Mouse (Mus musculus) lung, postnatal 36 days (tissue): ENCODE measurements around the gene Rnf213.
"Not testable (repeated sequence)": the region's sequence is repeated elsewhere in the genome, so short reads cannot be mapped to it uniquely, and the experiment has no call there.

Experiments used
- DNase-seq: peaks from one replicate; pipeline ENCODE4 v3.0.0; 2022; ENCODE audit warnings: mixed read lengths

Gene Rnf213

DNA sequence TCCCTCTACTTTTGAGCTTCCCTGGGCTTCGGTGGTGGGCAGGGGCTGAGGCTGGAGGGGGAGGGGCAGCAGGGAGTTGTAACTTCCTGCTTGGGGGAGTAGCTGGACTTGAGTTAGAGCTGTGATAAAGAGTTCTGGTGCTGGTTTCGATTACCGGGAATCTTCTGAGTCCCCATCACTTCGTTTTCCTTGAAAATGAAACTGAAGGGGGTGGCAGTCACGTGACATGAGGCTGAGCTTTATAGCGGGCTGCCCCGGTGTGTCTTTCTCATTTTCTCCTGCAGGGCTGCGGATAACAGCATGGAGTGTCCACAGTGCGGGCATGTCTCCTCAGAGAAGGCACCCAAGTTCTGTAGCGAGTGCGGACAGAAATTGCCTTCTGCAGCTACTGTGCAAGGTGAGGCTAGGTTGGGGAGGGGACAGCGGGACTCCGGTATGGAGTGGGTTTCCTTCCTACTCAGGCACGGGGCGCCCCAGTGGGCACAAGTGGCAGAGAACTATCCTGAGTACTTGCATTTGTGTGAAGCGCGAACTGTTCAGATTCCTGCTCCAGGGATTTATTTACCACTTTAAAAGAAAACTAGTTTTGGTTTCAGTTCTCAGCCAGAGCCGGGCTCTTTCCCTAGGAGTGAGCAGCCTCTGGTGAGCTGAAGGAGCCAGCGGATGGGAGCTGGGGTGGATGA lies at the start of gene Rnf213:
Gene Rnf213 (plus strand): TSS at position 301 of the 683 bp plus-strand sequence.
- peak; percentile 84 for DNase-seq

DNA sequence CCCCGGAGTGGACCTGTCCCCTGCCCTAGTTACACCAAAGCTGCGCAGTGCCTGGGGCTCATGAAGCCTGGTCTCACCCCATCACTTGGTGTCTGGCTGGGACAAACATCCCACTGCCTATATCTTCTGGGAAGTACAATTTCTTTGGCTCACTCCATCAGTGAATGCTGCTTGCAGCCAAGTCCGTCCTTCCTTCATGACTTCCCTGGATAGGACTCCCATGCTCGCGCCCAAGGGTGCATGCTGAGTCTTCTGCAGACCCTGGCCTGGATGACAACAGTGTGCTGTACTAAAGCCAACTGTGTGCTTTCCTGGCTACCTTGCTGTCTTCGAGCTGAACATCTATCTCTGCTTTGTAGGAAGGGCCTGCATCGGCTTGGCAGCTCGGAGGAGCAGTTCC lies 48.7 kb upstream of the Rnf213 start:
- no peak for DNase-seq

DNA sequence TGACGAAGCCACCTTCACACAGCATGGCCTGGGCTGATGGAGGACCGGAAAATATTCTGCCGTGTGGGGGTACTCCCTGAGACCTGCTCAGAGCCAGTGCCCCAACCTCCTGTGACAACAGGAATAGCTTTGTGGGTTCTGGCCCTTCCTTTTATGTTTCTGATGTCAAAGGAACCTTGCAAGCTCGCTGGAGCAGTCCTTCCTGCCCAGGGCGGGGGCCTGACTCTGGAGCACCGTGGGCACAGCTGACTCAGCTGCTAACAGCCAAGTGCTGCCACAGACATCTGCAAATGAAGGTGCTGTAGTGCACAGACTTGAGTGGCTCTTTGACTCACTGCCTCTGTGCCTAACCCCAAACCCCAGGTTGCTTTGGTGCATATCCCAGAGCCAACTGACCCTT lies 48.0 kb upstream of the Rnf213 start:
- no peak for DNase-seq

DNA sequence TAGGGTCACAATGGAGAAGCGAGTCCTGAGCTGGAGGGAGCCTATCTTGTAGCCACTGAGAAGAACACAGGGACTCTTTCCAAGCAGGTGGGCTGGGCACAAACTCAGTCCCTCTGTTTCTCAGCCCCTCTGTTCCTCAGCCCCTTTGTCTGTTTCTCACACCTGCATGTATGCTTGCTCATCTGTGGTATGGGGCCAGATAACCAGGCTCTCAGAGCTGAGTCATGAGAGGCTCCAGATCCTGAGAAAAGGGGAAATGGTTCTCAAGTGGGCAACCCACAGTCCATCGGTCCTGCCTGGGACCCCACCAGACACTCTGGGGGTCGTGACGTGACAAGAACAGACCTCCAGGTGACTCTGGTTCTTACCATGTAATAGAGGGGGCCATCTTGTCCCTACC lies 45.8 kb upstream of the Rnf213 start:
- DNase-seq = no peak

DNA sequence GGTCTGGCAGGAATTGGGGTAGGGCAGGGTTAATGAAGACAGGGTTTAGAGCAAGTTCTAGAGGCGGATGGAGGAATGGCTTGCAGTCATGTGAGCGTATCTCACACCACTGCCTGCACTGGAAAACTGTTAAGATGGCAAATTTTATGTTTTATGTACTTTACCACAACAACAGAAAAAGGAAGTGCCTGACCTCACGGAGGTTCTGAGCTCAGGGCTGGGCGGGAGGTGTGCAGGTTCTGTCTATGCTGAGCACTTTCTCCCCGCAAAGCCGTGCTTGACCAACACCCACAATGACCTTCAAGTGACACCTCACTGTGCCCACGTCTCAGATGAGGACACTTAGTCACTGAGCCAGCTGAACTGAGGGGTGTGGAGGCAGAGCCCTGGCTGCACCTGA lies 40.8 kb upstream of the Rnf213 start:
- peak; percentile 22 for DNase-seq

DNA sequence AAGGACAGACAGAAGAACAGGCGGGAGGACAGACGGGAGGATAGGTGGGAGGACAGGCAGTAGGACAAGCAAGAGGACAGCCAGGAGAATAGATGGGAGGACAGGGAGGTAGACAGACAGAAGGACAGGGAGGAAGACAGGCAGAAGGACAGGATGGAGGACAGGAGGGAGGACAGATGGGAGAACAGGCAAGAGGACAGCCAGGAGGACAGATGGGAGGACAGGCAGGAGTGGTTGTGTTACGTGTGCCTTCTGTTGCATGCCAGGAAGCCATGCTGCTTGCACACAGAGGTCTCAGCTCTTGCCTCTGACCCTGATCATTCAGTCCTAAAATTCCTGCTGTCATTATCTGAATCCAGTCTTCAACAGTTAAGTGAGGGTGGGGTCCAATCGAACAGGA lies 39.0 kb upstream of the Rnf213 start:
- DNase-seq = no peak

DNA sequence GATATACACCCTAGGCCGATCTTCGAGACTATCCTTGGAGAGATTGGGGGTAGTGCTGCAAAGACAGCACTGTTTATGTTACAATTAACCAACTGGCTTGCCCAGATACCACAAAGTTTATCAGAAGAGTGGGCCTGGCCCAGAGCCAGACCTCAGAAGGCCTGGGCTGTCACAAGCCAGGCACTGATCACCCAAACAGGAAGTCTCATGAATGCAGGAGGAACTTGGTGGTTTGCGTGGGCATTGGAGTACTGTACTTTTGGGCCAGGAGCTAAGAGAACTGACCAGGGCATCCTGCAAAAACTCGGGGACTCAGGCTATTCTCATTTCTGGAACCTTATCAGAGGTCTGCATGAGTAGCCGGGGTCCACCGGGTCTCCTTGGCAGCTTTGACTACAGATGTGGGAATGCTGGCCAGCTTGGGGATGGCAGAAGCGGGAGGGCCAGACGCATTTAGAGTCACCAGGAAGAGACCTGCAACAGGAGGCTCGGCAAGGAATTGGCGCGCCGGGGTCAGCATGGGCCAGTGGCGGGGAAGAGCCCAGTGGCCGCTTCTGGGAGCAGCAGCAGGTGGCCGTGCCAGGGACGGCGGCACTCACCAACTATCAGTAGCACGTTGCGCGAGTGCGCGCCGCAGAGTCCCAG lies 38.0 kb upstream of the Rnf213 start:
- peak; percentile 91 for DNase-seq

DNA sequence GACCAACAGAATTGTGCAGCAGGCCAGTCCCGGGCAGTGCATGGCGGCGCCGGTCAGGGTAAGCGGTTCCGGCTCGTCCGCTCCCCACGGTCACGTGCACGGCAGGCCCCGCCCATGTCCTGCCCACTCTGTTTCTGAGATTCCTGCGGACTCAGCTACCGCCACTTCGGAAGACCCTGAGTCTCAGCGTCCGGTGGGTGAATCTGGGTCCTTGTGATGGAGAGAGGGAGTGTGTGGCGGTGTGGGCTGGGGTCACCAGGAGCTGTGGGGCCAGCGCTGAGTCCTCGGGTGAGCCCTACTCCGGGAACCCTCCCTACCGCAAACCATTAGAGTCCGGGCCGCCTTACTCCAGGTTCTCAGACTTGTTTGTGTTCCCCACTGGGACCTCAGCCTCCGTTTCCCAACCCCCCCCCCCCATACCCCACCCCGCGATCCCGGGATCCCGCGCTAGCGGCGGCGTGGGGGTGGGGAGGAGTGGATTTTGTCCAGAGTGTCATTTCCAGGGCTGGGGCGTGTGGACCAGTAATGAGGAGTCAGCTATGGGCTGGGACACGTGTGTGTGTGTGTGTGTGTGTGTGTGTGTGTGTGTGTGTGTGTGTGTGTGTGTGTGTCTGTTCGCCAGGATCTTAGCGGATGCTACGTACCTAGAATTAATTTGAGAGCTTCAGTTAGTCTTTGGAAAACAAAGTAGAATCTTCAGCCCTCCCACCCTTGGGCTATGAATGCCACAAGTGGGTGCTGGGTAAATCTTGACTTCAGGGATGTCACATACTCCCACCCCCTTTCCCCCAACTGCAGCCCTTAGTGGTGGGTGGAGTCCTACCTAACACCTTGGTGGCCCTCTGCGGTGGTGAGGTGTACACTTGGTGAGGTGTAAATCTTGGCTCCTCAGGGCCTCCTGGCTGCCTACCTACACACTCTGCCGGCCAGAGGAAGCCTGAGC lies 37.2 kb upstream of the Rnf213 start, which contains the start of the genes Sgsh and Slc26a11:
Gene Sgsh (minus strand): TSS at position 94 of the 943 bp plus-strand sequence.
Gene Slc26a11 (plus strand): TSS at position 115 of the 943 bp plus-strand sequence.
- peak; percentile 96 for DNase-seq

DNA sequence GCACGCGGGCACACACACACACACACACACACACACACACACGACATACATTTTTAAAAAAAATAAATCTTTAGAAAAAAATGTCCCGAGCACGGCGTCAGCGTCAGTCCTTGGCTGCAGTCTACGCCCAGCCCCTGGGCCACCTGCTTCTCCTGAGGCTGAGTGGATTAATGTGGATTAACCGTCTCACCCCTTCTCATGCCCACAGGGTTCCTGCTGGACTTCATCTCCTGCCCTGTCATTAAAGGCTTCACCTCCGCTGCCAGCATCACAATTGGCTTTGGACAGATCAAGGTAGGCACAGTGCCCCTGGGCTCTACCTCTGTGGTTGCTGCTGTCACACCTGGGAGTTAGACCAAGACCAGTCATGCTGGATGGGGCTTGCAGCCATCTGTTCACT lies 33.8 kb upstream of the Rnf213 start:
- DNase-seq = no peak

DNA sequence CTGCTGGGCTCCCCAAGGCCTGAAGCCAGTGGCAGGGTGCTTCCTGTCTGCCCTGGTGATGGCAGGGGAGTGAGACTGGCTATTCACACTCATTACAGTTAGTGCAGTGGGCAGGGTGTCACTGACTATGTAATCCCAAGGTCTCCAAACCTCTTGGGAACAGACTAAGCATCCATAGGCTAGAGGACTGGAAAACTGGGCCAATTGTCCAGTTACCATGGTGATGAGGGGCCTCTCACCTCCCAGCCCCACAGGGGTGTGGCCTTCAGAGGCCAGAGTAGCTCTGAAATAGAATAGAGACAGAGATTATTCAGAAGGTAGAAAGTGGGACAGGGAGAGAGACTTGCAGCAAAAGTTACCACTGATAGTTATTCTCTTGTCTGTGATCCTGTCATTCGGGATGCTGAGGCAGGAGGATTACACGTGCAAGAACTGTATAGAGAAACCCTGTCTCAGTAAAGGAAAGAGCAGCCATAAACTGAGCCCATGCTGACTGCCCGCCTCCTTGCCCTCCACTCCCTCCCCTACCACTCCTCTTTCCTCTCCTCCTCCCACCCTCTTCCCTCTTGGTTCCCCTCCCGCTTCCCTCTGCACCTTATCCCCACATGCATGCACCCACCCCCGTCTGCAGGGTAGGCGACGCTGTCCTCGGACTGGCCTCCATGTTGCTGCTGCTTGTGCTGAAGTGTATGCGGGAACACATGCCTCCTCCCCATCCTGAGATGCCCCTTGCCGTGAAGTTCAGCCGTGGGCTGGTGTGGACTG lies 29.9 kb upstream of the Rnf213 start:
- DNase-seq = no peak

DNA sequence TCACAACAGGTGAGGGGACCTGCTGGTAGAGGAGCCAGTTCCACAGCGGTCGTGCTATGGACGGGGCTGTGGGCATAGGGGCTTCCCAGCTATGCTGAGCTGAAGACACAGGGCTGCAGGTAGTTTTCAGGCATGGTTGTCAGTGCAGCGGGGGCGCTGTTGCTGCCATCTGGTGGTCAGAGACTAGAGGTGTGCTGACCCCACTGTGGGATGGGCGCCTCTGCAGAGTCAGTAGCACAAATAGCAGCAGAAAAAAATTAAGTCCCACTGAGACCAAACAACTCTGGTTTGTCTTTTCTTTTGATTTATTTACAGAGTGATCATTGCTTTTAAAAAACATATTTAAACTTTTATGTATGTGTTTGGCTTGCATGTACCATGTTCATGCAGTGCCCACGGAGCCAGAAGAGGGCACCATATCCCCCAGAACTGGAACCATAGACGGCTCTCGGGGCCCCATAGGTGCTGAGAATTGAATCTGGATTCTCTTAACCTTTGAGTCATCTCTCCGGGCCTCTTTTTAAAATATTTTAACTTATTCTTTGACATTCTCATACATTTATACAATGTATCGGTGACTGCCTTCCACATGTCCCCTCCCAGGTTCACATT lies 29.3 kb upstream of the Rnf213 start:
- DNase-seq = peak; percentile 82

DNA sequence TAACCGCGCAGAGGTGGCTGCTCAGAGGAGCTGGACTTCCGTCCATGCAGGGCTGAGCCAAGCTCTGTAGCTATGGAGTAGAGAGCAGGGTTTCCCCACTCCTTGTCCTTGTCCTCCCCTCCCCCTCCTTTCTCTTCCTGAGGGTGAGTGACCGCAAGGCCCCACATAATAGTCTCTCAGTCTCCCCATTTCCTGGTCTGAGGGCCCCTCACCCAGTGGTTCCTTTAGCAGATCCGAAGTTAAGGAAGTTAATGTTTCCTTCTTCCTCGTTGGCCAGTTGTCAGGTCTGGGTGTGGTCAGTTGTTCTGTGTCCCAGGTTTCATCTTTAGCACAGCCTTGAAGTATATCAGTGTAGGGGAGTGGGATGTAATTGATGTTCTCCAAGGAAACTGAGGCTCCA lies 17.5 kb upstream of the Rnf213 start:
- DNase-seq = no peak

DNA sequence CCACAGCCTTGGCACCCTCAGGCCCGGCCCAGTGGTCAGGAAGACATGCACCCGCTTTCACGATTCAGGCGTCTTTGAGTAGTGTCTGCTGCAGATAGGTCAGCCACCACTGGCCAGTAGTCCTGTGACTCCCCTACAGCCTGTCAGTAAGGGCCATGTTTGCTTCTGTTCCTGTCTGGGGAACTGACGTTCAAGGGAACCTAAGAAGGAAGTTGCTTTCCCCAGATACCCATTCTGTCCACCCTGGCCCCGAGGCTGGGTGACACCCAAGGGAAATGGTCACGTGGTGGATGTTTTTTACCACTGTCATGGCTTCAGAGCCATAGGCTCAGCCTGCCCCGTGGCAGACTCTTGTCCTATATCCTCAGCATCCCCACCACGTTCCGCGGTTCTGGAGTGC lies 15.6 kb upstream of the Rnf213 start:
- DNase-seq = no peak

DNA sequence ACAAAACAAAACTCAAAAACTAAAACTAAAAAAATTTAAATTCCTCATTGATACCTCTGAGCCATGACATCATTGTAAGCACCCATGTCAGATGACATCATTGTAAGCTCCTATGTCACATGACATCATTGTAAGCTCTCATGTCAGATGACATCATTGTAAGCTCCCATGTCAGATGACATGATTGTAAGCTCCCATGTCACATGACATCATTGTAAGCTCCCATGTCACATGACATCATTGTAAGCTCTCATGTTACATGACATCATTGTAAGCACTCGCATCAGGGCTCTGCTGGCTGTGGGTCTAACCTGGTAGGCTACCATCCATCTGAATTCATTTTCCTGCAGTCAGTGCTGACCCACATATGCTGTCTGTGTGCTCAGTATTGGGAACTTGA lies 14.3 kb upstream of the Rnf213 start:
- no peak for DNase-seq

DNA sequence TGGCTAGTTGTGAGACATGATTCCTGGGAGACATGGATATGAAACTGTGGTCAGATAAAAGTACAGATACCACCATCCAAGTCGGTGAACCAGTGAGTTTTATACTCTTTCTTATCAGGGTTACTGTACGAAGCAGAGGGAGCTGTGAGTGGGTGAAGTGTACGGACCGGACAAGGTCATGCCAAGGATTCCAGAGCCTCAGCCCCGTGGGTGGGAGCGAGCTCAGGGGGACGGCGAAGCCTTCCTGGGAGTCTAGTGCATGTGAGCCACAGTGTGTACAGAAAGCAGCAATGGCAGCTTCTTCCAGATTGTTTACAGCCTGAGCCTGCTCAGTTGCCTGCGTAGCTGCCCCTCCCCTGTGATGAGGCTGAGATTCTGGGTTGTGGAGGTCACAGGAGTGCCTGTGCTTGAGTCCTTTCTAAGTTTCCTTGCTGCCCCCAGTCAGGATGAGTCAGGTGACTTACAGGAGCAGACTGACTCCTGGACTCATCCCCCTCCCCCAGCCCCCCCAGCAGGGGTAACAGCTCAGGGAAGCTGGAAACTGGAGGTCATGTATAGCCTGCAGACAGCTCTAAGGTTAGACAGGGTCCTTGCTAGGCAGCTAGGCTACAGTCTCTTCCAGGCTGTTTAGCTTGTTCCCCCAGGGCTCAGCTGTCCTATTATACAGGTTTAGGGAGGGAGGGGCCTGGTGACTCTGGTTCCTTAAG lies 11.1 kb upstream of the Rnf213 start:
- no peak for DNase-seq

DNA sequence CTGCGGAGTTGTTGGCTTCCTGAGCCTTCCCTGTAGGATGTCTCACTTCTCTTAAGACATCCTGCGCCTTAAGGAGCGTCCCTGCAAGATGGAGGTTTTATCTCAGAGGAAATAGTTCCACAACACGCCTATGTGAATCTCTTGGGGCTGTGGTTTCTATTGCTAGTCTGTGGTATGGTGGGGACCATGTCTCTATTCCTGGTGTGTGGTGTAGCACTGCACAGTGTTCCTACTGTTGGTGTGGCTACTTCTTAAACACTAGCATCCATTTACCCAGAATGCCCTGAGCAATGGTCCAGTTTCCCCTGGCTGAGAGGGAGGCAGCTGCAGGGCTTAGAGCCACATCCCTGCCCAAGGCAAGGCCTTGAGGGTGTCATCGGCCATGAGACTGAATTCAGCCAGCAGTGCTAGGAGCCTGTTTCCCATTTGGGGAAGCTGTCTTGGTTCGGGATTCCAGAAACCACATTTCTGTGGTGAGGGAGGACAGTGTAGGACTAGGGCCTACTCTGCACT lies 10.5 kb upstream of the Rnf213 start:
- no peak for DNase-seq

DNA sequence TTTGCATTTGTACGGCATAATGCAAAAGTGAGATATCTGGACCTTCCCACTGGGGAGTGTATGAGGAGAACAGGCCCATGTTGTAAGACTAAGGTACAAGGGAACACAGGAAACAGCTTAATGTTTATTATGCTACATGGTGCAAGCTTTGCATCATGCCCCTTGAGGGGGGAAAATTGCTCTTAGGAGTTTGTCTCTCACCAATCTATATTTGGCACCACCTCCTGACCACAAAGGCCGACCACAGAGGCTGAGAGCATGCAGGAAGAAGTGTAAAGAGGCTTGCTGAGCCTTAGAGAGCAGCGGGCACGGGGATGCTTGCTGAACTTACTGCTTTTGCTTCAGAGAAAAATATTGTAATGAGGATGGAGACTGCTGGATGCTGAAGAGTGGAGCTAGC lies 8.0 kb upstream of the Rnf213 start:
- DNase-seq = peak; percentile 39

DNA sequence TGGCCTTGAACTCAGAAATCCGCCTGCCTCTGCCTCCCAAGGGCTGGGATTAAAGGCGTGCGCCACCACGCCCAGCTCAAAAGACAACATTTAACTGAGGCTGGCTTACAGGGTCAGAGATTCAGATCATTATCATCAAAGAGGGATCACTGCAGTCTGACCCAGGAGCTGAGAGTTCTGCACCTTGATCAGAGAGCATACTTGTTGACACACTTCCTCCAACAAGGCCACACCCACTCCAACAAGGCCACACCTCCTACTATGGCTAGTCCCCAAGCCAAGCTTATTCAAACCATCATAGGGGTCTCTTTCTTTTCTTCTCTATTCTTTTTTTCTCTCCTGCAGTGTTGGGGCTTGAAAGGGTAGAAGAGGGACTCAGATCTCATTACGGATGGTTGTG lies 6.6 kb upstream of the Rnf213 start:
- no peak for DNase-seq

DNA sequence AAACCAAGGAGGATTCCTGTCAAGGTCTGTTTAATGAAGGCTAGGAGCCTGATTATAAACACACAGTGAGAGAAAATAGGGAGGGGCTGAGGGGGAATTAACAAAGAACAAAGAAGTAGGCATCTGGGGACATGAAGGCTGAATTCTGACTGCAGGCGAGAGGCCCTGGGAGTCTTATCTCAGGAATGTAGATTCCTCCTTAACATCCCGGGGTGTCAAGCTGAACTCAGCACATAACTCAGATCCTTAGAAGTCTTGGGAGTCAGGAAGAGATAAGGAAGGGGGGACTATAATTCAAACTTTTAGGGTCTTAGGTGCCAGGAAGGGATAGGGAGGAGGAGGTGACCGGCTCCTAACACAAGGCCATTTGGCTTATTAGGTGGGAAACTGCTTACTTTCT lies 5.6 kb upstream of the Rnf213 start:
- DNase-seq = not testable (repeated sequence)

DNA sequence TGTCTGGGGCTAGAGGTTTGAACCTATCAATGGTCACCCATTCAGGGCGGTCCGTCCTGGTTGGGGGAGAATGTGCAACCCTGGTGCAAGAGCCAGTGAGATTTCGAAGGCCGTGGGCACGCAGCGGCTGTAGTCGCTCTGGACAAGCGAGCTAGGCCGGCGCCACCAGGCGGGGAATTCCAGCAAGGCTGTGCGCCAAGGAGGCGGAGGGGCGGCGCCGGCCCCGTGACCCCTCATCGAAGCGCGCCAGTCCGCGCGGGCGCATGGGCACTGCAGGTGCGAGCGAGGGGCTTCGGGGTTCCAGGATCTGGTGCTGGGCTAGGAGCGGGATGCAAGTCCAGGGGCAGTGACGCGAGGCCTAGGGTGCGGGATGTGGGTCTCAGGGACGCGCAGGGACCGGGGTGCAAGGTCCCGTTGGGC lies 3.0 kb upstream of the Rnf213 start:
- DNase-seq = peak; percentile 85
